Mouse (Mus musculus) gastrocnemius, postnatal 10 days (tissue): Measurements from ENCODE around the gene Abr. TPM values are rescaled to one million over a fixed set of nuclear protein-coding genes. Genes with fewer than 3 reads are reported as not detected.

Experiments
- DNase-seq: peaks from one replicate; pipeline ENCODE4 v3.0.0; 2021; ENCODE audit warnings: mixed read lengths
- total RNA-seq, 2 experiments: library from RNA; stranded (reverse); gene quantifications; 2 replicates each; pipeline ENCODE4 v1.2.3; 2021

The Abr gene
- total RNA-seq, 2 experiments from 2014 or later: 23.9 to 27.0 TPM

- peak; percentile 69 for DNase-seq
Measured at GRCm38 (mm10) chr11:76623206-76623961, 1.3 kb upstream of the Abr start.

GRCm38 (mm10) chr11:76622566-76623205 is 572 bp upstream of the Abr start:
- peak; percentile 27 for DNase-seq

- no peak for DNase-seq
Measured at GRCm38 (mm10) chr11:76618134-76618533, 4.0 kb downstream of the Abr start.

GRCm38 (mm10) chr11:76614246-76614645 is 7.9 kb downstream of the Abr start:
- no peak for DNase-seq

- DNase-seq: peak; percentile 19
Measured at GRCm38 (mm10) chr11:76612638-76613104, 9.4 kb downstream of the Abr start.

- no peak for DNase-seq
Measured at GRCm38 (mm10) chr11:76610948-76611347, 11.2 kb downstream of the Abr start.

- DNase-seq: no peak
Measured at GRCm38 (mm10) chr11:76606521-76606920, 15.6 kb downstream of the Abr start.

- no peak for DNase-seq
Measured at GRCm38 (mm10) chr11:76599219-76599618, 22.9 kb downstream of the Abr start.

GRCm38 (mm10) chr11:76598757-76599156 is 23.4 kb downstream of the Abr start:
- DNase-seq: no peak

GRCm38 (mm10) chr11:76593620-76594326 is 28.3 kb downstream of the Abr start:
- DNase-seq: no peak

- DNase-seq: no peak
Measured at GRCm38 (mm10) chr11:76589746-76590145, 32.4 kb downstream of the Abr start.

- DNase-seq: no peak
Measured at GRCm38 (mm10) chr11:76588632-76589485, 33.3 kb downstream of the Abr start.

GRCm38 (mm10) chr11:76588032-76588431 is 34.1 kb downstream of the Abr start:
- DNase-seq: no peak

- no peak for DNase-seq
Measured at GRCm38 (mm10) chr11:76587333-76587732, 34.8 kb downstream of the Abr start.

GRCm38 (mm10) chr11:76586119-76586518 is 36.0 kb downstream of the Abr start:
- no peak for DNase-seq

- DNase-seq: peak; percentile 94
Measured at GRCm38 (mm10) chr11:76577588-76578257, 44.4 kb downstream of the Abr start.

- no peak for DNase-seq
Measured at GRCm38 (mm10) chr11:76572820-76573385, 49.2 kb downstream of the Abr start.

GRCm38 (mm10) chr11:76571613-76571929 is 50.5 kb downstream of the Abr start:
- DNase-seq: no peak

- DNase-seq: peak; percentile 17
Measured at GRCm38 (mm10) chr11:76570741-76571612, 51.1 kb downstream of the Abr start.

GRCm38 (mm10) chr11:76570201-76570731 is 51.8 kb downstream of the Abr start:
- no peak for DNase-seq
